Mouse (Mus musculus): ENCODE measurements at regions not wholly inside any gene's neighbourhood (a gene's known extent, or its start where the extent isn't known, plus 50 kb on each side); places are given as distances from the start of the nearest gene placed in this dataset.

GRCm38 (mm10) chr7:33857431-33857830 lies 87.4 kb downstream of the Scgb2b26 start:
- no peak overlapping the region for H3K4me3 ChIP-seq (replicated peaks; ENCODE audit: low read length)
- H3K9me3 ChIP-seq (ENCODE audit: control insufficient read depth, low read length) = peaks cover 62% of the 10 kb centered on the region
- no peak overlapping the region for H3K9ac ChIP-seq
- H3K36me3 ChIP-seq (replicated peaks; ENCODE audit: control insufficient read depth, insufficient read depth) = no peaks in the 10 kb centered on the region
- no peak overlapping the region for H3K27ac ChIP-seq
- H3K4me1 ChIP-seq (replicated peaks; ENCODE audit: control insufficient read depth, insufficient read depth, low read length) = no peaks in the 10 kb centered on the region
- ATAC-seq (ENCODE audit: low FRiP score) (no peak), DNase-seq (ENCODE audit: low spot score) (no peak)
- H3K4me2 ChIP-seq (replicated peaks) = no peak overlapping the region
- no peaks in the 10 kb centered on the region for H3K27me3 ChIP-seq (ENCODE audit: control insufficient read depth, insufficient read depth, low read length)

- Histone ChIP-seq H3K9ac (no peak overlapping the region), H3K9me3 (ENCODE audit: control insufficient read depth, low read length) (peaks cover 67% of the 10 kb centered on the region), H3K4me1 (replicated peaks; ENCODE audit: control insufficient read depth, insufficient read depth, low read length) (no peaks in the 10 kb centered on the region), H3K27me3 (ENCODE audit: control insufficient read depth, insufficient read depth, low read length) (no peaks in the 10 kb centered on the region), H3K4me3 (replicated peaks; ENCODE audit: low read length) (no peak overlapping the region), H3K27ac (no peak overlapping the region), H3K36me3 (replicated peaks; ENCODE audit: control insufficient read depth, insufficient read depth) (no peaks in the 10 kb centered on the region), H3K4me2 (replicated peaks) (no peak overlapping the region)
- ATAC-seq (ENCODE audit: low FRiP score) (no peak), DNase-seq (ENCODE audit: low spot score) (no peak)
Measured at GRCm38 (mm10) chr7:33854911-33855310, 89.9 kb downstream of the Scgb2b26 start.

Data from hindbrain, embryonic 14.5 days (tissue).